Mouse (Mus musculus): Measurements from ENCODE around the gene Gtf2i. TPM values are rescaled to one million over a fixed set of nuclear protein-coding genes. Genes with fewer than 3 reads are reported as not detected.
"Not testable (repeated sequence)": the region's sequence is repeated elsewhere in the genome, so short reads cannot be mapped to it uniquely, and the experiment has no call there.

The Gtf2i gene
- total RNA-seq (2022), result 100 to 1,000 TPM; 215 to 303 (median 258) TPM

DNA sequence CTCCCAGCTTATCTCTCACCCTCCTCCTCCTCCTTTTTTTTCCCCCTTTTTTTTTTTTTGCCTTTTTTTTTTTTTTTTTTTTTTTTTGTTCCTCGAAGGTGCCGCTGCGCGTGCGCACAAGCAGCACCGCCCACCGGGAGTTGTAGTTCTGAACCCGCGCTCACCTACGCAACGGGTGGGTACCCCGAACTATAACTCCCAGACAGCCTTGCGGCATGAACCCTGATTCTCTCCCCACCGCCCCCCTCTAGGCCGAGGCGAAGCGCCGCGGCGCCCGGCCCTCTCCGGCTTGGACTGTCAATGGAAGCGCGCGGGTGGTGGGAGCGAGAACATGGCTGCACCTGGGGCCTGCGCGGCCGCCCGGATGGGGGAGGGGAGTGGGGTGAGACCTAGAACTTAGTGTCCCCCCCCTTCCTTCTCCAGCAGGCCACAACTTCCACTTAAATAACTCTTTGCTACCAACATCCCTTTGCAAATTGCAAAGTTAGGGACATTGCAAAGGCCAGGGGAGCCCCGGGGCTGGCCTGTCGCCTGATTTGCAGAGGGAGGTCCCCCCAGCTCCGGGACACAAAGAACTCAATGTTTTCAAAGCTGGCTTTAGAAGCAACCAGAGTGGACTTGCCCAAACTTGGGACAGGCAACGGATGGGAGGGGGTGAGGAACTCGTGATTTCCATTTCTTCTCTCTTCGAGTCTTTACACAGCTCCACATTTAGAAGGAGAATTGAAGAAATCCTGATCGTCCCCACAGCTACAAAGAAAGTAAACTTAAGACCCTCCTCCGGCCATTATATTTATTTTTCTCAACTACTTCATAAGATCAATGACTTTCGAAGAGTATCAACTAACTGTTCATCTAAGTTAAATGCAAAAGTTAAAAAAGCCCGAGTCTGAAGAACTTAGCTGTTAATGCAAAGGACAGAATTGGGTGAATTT, at the start of gene Gtf2i:
Gtf2i (minus strand) TSS at position 73 of the 935 bp plus-strand sequence.
- DNase-seq, result peak; percentile 97

DNA sequence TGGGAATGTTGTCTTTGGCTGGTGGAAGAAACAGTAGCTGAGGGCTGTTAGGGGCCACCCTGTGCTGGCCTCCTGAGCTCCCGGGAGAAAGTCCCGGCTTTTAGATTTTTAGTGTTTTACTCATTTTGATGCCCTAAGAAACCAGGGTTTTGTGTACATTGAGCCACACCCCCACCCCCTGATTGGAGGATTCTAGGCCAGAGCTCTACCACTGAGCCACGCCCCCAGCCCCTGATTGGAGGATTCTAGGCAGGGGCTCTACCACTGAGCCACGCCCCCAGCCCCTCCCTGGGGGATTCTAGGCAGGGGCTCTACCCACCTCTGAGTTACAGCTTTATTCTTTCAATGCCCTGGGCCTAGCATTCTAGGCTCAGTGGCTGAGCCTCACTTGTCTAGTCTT, 44.5 kb upstream of the Gtf2i start:
- no peak for DNase-seq

DNA sequence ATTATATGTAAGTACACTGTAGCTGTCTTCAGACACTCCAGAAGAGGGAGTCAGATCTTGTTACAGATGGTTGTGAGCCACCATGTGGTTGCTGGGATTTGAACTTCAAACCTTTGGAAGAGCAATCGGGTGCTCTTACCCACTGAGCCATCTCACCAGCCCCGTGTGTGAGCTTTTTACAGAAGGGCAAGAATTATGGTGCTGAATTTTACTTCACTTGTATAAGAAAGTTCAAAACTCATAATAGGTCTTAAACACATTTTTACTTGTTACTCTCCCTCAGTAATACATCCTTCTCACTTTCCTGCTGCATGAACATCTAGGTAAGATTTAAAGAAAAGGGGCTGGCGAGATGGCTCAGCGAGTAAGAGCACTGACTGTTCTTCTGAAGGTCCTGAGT, 40.8 kb upstream of the Gtf2i start:
- DNase-seq, result not testable (repeated sequence)

GRCm38 (mm10) chr5:134353117-134353516, 38.6 kb upstream of the Gtf2i start:
- no peak for DNase-seq

DNA sequence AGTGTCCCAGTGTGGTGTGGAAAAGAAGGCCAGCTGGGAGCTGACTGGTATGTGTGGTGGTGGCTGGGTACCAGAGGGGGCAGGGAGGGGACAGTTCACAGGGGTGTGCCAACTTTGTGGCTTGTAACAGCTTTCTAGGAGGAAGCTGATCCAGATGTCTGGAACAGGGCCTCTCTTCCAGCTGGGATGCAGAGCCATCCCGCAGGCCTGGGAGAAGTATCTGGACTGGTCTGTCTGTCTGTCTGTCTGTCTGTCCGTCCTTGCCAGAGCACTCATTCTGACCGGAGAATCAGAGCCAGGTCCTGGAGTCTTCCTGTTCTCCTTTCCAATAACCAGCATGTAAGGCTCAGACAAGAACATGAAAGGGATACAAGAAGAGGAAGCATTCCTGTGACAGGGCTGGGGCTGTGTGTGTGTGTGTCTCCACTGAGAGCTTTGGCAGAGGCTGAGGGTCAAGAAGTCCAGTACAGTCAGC, 38.0 kb upstream of the Gtf2i start:
- DNase-seq, result no peak

DNA sequence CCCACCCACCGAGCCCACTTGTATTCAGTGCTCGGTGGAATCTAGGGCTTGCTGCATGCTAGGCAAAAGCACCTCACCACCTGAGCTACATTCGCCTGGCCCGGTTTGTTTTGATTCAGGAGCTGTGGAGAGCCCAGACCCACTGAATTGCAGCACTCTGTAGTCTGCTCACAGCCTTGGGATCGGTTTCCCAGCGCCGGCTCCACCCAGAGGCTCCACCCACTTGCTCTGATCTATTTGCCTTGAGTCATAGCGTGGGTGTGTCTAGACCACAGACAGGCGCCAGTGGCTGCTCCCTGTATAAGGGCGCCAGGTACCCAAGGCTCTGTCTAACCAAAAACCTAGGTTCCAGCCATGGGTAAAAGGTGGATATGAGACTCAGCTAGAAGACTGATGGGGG, 36.1 kb upstream of the Gtf2i start:
- DNase-seq, result peak; percentile 84

DNA sequence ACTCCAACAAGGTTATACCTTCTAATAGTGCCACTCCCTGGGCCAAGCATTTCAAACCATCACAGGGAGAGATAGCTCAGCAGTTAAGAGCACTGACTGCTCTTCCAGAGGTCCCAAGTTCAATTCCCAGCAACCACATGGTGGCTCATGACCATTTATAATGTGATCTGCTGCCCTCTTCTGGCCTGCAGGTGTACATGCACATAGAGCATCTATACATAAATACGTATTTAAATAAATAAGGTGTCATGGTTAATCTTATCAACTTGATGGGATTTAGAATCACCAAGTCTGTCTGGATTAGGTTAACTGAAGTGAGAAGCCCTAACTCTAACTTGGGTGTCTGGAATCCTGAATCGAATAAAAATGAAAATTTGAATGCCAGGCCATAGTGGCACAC, 32.5 kb upstream of the Gtf2i start:
- DNase-seq, result no peak

GRCm38 (mm10) chr5:134345449-134345848, 30.9 kb upstream of the Gtf2i start:
- DNase-seq, result no peak

- DNase-seq, result no peak
Observed at GRCm38 (mm10) chr5:134344076-134344475, 29.5 kb upstream of the Gtf2i start.

DNA sequence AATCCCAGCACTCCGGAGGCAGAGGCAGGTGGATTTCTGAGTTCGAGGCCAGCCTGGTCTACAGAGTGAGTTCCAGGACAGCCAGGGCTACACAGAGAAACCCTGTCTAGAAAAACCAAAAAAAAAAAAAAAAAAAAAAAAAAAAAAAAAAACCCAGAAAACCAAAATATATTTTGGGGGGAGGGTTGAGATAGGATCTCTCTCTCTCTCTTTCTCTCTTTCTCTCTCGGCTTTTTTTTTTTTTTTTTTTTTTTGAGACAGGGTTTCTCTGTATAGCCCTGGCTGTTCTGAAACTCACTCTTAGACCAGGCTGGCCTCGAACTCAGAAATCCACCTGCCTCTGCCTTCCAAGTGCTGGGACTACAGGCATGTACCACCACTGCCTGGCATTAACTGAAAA, 29.0 kb upstream of the Gtf2i start:
- DNase-seq, result not testable (repeated sequence)

GRCm38 (mm10) chr5:134342503-134343205, 28.1 kb upstream of the Gtf2i start:
- no peak for DNase-seq

- no peak for DNase-seq
Observed at GRCm38 (mm10) chr5:134341721-134342120, 27.2 kb upstream of the Gtf2i start.

DNA sequence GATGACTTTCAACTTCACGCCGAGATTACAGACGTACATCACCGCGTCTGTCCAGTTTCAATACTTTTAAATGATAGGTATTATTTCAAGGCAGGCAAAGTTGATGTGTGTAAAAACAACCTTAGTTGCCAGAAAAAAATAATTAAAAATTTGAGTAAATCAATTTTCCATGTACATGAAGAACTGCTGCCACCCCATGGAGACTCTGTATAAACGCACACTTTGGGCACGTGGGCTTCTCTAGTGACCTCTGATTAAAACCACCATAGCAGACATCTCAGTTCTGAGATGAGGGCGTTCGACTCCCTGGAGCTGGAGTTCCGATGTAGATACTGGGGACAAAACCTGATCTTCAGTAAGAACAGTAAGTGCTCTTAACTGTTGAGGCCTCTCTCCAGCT, 26.8 kb upstream of the Gtf2i start:
- no peak for DNase-seq

GRCm38 (mm10) chr5:134340101-134340522, 25.6 kb upstream of the Gtf2i start:
- DNase-seq, result no peak

- DNase-seq, result not testable (repeated sequence)
Observed at GRCm38 (mm10) chr5:134337012-134337411, 22.5 kb upstream of the Gtf2i start.

DNA sequence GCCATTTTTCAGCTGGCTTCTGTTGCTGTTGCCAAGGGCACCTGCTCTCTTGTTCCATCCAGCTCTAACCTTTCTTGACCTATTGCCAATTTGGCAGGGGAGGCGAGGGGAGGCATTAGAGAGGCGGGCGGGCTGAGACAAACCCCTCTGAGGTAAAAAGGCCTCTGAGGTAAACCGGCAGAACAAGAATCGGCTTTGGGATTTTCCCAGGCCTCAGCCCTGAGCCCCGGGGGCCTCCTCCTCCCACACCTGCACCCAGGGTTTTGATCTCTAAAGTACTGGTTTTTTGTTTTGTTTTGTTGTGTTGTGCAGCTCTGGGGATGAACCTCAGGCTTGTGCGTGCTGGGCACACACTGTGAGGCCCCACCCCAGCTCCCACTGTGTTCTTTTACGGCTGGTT, 18.2 kb upstream of the Gtf2i start:
- no peak for DNase-seq

- DNase-seq, result no peak
Observed at GRCm38 (mm10) chr5:134330082-134330481, 15.5 kb upstream of the Gtf2i start.

DNA sequence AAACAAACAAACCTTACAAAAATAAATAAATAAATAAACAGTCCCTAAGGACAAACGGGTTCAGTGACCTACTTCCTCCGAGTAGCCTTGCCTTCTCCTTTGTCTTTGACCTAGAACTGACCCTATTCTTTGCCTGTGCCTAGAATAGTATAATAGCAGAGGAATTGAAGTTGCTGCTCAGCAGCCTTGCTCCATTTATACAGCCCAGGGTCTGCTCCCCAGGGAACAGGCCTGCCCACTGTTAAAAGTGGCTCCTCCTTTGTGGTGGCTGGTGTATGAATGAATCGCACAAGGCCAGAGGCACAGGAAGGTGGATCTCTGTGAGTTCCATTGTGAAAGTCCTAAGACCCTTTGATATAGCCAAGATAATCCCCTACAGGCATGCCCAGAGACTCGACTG, 14.8 kb upstream of the Gtf2i start:
- no peak for DNase-seq

GRCm38 (mm10) chr5:134328482-134329001, 14.0 kb upstream of the Gtf2i start:
- DNase-seq, result no peak

DNA sequence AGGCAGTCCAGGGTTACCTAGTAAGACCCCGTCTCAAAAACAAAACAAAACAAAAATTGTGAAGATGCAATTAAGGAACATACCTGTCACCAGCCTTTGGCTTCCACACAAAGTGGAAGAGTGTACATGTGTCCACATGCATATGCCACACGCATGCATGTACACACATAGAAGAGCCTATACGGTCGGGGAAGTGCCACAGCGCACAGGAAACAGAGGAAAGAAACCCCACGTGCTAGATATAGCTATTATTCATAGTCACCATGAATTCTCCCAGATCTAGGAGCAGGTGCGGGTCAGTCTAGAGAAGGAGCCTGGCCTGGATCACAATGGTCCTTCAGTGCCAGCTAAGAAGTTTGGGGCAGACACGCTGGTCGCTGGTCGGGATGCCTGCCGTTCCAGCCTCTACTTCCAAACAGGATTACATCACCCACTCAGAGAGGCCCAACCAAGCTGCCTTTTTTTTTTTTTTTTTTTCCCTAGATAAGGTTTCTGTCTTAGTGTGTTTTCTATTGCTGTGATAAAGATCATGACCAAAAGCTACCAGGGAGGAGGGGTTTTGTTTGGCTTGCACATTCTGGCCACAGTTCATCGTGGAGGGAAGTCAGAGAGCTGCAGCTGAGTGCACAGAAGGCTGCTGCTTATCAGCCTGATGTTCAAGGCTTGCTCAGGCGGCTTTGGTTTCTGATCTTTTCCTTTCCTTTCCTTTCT, 11.5 kb upstream of the Gtf2i start:
- DNase-seq, result no peak

DNA sequence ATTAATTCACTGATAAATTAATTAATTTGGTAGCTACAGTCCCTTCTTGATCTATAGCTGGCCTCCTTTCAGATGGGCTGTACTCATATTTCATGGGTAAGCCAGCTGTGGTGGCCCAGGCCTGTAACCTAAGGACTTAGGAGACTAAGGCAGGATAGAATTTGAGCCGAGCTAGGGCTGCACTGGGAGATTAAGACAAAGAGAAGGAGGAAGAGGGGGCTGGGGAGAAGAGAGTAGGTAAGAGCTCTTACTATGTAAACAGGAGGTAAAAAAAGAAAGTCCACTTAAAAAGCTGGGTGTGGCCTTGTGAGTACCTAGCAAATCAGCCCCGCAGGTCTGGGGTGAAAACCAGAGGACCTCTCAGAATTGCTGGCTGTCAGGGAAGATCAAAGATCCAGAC, 9.3 kb upstream of the Gtf2i start:
- DNase-seq, result no peak

DNA sequence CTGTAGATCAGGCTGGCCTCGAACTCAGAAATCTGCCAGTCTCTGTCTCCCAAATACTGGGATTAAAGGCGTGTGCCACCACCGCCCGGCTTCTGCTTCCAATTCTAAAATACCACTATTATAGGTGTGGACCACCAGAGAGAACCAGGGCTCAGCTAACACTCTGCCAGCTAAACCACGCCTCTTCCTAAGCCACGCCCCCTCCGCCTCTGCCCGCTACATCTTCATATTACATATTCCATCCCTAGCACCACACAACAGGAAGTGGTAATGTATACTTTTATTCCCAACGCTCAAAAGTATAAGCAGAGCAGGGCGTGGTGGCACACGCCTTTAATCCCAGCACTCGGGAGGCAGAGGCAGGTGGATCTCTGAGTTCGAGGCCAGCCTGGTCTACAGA, 8.8 kb upstream of the Gtf2i start:
- no peak for DNase-seq

DNA sequence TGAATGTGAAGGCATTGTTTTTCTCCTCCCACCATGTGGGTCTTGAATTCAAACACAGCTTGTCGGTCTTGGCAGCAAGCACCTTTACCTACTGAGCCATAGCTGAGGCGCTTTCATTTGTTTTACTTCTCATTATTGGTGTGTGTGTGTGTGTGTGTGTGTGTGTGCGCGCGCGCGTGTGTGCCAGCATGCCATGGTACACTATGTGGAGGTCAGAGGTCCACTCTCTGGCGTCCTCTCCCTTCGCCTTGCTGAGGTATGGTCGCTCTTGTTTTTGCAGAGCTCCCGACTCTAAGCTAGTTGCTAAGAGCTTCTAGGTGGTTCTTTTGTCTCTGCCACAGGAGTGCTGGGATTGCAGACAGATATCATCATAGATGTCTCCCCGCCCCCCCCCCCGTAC, 7.8 kb upstream of the Gtf2i start:
- DNase-seq, result no peak
